Mouse (Mus musculus): Measurements from ENCODE around the gene Fam193a. TPM values are rescaled to one million over a fixed set of nuclear protein-coding genes. Genes with fewer than 3 reads are reported as not detected.

Gene Fam193a
- 10 to 100 TPM; 38.2 to 39.3 TPM for total RNA-seq (2021)

DNA sequence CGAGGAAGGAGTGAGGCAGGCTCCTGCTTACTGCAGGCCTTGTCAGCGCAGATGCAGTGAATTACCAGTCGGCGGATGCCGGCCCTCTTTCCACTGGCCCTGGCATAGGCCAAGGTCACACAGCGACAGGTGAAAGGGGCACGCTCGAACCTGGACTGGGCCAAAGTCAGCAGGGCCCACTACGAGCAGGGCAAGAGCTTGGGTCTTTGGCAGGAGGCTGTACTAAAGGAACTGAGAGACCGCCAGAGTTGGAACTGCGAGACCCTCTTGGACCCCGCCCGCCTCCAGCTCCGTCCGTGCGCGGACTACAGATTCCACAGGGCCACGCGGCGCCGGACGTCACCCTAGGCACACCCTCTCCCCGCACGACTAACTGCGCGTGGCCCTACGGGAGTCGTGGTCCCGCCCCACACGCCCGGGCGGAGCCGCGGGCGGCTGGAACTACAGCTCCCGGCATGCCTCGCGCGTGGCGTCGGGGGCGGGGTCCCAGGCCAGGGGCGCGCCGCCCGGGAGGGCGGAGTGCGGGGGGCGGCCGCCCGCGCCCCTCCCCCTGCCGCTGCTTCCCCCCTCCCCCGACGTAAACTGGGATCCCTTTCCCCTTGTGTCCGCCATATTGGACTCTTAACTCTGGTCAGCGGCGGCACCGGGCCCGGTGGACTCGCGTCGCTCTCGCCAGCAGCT is at the start of gene Fam193a:
TSS of gene Fam193a (plus strand) at position 593 of the 681 bp plus-strand sequence.
- intact Hi-C loops (cut with DNase I): loop anchor here (2.0 kb wide), 2 partner anchors 33 to 41 kb away; partner anchors contain the start of gene Rnf4
- peak; percentile 98 for DNase-seq

DNA sequence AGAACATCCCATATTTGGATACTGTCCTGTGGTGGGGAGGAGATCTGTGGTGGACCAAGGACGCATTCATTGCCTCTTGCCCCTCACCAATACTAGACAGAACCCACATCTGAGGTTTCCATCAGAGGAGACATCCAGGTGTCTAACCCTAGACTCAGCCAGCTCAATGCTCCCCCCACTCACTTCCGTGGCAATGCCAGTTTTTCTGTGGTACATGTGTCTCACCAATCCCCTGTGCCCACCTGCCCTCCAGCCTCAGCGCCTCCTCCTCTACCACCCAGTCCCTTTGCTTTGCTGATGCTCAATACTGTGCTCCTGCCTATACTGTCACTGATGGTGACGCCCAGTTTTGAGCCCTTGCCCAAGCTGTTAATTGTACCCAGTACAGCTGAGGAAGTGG is 48.5 kb upstream of the Fam193a start:
- intact Hi-C loops (cut with DNase I): no loop called here
- no peak for DNase-seq

DNA sequence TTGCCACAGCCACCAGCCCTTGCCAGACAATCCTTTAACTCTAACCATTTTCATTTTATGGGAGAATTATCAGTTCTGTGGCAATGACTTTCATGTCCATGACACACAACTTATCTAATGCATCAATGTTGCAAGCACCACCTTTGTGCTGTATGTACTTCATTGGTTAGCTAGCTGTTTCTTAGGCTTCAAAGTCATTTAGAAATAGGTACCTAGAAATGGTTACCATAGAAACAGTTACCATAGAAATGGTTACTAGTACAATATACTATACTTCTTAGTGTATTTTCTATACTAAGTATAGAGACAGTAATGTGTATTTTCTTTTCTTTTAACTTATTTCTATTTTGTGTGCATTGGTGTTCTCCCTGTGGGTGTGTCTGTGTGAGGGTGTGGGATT is 44.4 kb upstream of the Fam193a start:
- no peak for DNase-seq
- intact Hi-C loops (cut with DNase I): no loop called here

GRCm38 (mm10) chr5:34326249-34326691 is 43.5 kb upstream of the Fam193a start:
- peak; percentile 12 to 30 for DNase-seq
- intact Hi-C loops (cut with DNase I): no loop called here

DNA sequence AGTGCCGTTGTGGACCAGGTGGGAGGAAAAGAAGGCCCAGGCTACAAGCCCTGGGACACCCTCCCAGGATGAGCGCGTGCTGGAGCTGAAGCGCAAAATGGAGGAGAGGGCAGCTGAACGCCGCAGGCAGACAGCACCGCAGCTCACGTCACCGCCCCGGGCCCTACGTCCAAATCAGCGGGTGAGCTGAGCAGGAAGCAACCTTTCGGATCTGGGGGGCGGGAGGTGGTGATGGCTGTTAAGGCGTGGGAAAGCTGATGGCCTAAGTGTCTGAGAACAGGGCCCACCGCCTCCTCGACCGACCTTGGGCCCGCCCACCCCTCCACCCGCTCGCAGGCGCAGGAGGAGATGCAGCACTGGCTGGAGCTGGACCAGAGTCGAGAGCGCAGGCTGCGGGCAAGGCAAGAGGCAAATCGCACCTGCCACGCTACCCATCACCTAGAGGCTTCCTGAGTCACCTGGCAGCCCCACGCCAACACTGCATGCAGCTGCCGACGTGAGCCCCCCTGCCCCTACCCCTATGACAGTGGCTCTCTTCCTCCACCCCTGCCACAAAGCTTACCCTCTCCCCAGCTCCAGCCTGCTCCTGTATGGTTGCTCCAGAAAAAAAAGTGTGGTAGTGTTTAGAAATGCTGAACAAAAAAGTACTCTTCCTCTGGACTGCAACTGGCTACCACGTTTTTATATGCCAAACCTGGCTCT is 42.7 kb upstream of the Fam193a start:
- intact Hi-C loops (cut with DNase I): no loop called here
- DNase-seq: peak; percentile 36 to 48

DNA sequence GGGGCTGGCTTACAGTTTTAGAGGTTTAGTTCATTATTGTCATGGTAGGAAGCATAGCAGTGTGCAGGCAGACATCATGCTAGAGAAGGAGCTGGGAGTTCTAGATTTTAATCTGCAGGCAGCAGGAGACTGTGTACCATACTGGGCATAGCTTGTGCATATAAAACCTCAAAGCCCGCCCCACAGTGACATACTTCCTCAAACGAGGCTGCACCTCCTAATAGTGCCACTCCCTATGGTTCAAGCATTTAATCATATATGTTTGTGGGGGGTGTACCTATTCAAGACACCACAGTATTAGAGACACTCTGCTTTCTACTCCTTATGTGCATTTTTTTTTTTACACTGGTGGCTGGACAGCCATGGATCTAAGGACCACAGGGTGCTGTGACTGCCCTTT is 39.6 kb upstream of the Fam193a start:
- intact Hi-C loops (cut with DNase I): no loop called here
- DNase-seq: no peak

DNA sequence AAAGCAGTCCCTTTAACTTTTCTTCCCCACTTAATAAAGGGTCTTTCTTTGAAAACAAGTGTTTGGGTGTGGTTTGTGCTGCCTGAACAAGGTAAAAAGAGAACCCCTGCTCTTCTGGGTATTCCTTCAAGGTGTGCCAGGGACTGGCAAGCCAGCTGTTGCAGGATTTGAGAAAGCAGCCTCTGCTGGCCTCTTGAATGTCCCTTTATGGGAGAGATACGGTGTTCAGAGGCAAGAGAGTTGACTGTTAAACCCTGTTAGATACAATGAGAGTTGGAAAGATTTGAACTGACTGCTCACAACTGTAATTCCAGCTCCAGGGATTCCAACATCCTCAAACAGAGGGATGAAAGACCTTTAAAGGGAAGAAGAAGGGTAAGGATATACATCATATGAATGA is 35.7 kb upstream of the Fam193a start:
- no peak for DNase-seq
- intact Hi-C loops (cut with DNase I): no loop called here

DNA sequence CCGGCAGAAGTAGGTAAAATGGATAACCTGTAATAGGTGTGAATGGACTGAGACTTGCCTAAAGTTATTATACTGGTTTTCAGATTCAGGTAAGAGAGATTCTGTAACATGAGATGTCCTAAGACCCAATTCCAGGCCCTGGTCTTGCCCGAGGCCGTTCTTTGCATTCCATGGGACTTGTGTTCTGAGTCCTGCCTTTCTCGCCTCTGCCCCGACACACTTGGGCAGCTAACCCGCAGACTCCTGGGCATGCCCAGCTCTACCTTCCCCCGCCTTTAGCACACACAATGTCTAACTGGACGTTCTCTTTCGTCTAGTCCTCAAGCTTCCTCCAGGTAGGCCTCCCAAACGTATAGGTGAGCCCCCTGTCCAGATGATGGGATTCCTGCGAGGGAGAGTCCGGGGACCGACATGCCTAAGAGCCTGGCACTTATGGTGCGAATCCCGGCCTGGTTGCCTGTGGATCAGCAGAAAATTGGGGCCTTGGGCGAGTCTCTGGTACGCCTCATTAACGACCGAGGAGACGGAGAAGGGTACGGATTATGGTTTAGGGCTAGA is 34.1 kb upstream of the Fam193a start:
- no peak for DNase-seq
- intact Hi-C loops (cut with DNase I): loop anchor here (2.0 kb wide), 1 partner anchor 33 kb away; the partner anchor contains the start of gene Fam193a

- DNase-seq: peak; percentile 99
- intact Hi-C loops (cut with DNase I): loop anchor here (2.0 kb wide), 1 partner anchor 33 kb away; the partner anchor contains the start of gene Fam193a
Observed at GRCm38 (mm10) chr5:34336097-34336774, 33.5 kb upstream of the Fam193a start, which contains the start of gene Rnf4. Gene Rnf4, plus strand, starts transcription at chr5:34336289.

DNA sequence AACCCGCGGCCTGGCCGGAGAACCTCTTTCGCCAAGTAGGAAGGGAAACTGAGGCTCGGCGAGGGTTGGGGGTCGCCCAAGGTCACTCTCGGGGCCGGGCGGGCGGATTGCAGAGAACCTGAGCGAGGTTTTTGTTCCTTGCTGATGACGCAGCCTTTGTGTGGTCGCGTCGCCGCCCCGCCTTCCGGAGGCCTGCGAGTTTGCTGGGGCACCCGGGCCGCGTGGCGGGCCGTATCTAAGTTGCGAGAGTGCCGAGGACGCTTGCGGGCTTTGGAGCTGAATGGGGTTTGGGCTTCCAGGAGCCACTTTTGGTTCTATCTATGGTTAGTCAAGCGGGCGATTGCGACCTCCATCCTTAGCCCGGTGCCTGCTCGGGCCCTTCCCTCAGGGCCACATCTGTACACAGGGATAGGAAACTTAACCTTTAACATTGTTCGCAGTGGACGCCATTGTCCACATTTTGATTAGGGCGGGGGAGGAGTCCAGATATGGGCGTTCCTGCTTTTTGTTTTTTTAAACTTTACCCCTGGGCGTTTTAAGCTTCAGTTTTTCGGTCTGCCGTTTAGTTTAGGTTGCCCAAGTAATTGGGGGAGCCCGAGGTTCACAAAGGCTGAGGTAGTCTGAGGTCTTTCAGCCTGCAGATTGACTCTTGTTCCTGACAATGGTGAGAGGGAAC is 32.8 kb upstream of the Fam193a start:
- intact Hi-C loops (cut with DNase I): loop anchor here (2.0 kb wide), 1 partner anchor 32 kb away; the partner anchor contains the start of gene Fam193a
- DNase-seq: peak; percentile 60 to 67

DNA sequence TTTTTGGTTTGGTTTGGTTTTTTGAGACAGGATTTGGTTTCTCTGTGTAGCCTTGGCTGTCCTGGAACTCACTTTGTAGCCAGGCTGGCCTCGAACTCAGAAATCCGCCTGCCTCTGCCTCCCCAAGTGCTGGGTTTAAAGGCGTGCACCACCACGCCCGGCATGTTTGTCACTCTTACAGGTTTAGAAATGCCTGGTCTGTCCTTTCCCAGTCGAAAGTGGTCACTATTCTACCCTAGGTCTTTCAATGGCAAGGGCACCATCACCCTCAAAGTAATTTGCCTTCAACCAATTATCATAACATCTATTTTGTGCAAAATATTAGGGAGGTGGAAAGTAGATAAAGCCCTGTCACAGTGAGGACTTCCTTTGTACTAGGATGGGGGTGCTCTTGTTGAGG is 29.5 kb upstream of the Fam193a start:
- intact Hi-C loops (cut with DNase I): no loop called here

DNA sequence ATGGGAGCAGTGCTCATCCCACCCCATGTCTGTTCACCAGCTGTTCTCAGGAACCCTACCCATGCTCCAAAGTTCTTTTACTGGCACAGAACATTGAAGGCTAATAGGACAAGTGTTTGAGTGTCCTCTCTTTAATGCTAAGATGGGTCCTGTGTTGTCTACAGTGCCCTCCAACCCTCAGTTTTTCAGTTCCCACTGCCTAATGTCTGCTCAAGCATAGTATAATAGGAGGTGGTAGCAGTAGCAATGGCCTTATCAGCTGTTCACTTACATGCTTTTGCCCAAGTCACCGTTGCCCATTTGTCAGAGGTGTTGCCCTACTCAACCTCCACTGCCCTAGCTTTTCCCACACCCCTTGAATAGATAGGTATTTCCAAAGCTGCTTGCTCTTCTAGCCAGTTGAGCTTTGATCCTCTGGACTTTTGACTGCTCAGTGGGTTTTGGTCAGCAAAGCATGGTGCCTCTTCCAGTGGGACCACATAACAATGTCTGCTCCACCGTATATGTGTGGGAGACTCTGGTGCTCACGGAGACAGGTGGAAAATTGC is 17.6 kb upstream of the Fam193a start:
- intact Hi-C loops (cut with DNase I): no loop called here
- DNase-seq: no peak

More for the DNA sequence above, 29.5 kb upstream of the Fam193a start:
- DNase-seq: no peak

- intact Hi-C loops (cut with DNase I): no loop called here
- DNase-seq: no peak
Observed at GRCm38 (mm10) chr5:34360261-34360660, 9.5 kb upstream of the Fam193a start.

DNA sequence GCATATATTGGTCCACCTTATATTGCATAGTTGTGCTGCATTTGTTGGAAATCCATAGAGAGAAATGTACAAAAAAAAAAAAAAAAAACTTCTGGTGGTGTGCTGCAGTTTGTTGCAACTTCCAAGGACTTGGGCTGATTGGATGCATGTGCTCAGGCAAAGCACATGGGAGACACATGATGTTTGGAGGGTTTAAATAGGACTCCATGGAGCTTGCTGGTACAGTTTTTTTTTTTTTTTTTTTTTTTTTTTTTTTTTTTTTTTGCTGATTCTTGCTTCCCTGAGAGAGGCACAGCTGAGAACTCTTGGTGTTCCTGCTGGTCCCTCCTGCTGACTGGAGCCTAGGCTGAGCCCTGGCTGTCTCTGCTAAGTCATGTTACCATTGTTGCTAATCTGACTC is 6.6 kb upstream of the Fam193a start:
- intact Hi-C loops (cut with DNase I): no loop called here
- DNase-seq: no peak

- DNase-seq: no peak
- intact Hi-C loops (cut with DNase I): loop anchor here (2.0 kb wide), 1 partner anchor 32 kb away; the partner anchor contains the start of gene Rnf4
Observed at GRCm38 (mm10) chr5:34368551-34369290, 1.0 kb upstream of the Fam193a start.

DNA sequence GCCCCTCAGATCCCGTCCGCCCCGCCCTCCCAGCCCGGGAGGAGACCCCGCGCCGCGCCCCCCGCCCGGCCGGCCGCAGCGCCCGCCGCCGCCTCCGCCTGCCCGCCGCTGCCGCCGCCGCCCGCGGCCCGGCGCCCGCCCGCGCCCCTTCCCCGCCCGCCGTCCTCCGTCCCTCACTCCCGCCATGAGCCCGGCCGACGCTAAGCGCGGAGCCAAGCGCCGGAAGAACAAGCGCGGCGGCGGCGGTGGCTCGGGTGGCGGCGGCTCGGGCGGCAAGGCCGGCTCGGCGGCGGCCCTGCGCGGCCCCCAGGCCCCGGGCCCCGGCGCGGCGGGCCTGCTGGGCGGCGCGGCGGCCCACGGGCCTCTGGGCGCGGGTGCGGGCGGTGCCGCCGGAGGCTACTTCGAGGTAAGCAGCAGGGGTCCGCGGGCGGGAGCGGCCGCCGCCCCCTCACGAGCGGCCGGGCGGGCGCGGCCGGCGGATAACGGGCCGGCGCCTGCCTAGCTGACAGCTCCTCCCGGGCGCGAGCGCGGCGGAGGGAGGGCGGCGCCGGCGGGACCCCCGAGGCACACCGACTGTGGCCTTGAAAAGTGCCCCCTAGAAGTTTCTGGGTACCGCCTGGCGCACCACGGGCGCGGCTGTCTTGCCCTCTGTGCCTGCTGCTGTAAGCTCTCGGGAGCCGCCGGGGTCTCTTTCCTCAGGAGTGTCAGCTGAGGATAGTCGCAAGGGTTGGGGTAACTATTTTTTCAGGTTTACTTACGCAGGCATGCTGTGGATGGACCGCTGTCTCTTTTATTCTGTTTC is 490 bp downstream of the Fam193a start:
- intact Hi-C loops (cut with DNase I): loop anchor here (2.0 kb wide), 1 partner anchor 41 kb away; no protein-coding TSS in a partner anchor
- DNase-seq: peak; percentile 50 to 54

DNA sequence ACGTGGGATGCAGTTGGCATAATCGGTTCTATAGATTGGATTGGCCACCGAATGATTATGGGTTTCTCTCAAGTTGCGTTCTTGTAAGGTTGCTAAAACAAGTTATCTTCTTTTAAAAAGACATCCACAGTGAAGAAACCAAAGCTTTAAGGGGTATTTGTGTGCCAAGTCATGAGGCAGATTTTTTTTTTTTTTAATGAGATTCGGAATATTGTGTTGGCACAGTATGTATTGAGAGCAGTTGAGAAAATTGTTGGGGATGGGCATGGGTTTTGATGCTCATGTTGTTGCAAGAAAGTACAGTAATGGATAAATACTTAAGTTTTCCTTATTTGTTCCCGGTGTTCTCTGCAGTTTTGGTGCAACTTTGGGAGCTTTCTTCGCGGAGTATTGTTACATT is 1.1 kb downstream of the Fam193a start:
- DNase-seq: peak in 1 of 2 experiments; percentile 3
- intact Hi-C loops (cut with DNase I): loop anchor here (2.0 kb wide), 1 partner anchor 40 kb away; no protein-coding TSS in a partner anchor

GRCm38 (mm10) chr5:34372141-34372540 is 2.4 kb downstream of the Fam193a start:
- no peak for DNase-seq

More at GRCm38 (mm10) chr5:34372141-34372540, 2.4 kb downstream of the Fam193a start:
- intact Hi-C loops (cut with DNase I): no loop called here

All from heart, postnatal 10 days (tissue).